Mouse (Mus musculus) embryo, embryonic 10.5 days (tissue): ENCODE data around the gene Scml4.

ENCODE experiments used
- DNase-seq: peaks from one replicate; pipeline ENCODE4 v3.0.0-alpha.2; 2015; ENCODE audit warnings: low spot score

Gene Scml4

DNA sequence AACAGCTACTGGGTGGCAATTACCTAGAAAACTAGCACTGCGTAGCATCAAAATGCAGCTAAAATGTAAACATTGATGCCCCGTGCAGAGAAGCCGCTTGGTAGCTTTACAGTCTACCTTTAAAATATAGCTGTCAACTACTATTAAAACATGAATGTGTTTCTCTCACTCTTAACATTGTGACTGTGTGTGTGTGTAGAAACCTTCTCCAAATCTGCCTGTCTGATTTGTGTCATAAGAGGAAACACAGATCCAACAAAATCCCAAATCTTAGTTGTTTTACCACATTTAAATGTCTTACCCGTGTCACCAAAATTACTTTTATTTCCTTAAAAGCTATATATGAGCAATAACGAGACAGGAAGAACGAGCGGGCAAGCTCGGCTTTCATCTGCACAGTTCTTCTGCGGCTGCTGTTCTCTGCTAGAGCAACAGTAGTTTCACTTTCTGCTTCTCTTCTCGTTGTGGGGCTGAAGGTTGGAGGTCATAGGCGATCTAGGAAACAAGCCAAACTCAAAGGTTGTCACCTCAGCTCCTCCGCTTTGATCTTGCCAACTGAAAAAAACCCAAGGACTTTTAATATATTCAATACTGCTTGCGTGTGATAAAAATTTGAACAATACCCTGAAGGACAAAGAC, 2.1 kb downstream of the Scml4 start:
- no peak for DNase-seq

DNA sequence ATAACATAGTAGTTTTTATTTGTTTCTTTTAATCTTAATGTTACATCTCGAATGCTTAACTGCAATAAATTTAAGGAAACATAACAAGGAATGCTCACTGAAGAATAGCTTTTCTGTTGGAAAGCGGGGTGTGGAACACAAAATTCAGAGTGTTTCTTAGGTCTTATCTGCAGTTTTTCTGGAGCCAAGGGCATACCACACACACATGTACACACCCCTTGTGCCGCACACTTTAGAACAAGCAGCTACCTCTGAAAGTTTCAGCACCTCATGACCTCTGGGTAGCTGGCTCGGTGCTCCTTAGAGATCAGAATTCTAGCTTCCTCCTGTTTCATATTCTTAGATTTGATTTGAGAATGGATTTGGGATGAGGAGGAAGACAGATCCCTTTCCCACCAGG, 2.6 kb downstream of the Scml4 start:
- DNase-seq = no peak

DNA sequence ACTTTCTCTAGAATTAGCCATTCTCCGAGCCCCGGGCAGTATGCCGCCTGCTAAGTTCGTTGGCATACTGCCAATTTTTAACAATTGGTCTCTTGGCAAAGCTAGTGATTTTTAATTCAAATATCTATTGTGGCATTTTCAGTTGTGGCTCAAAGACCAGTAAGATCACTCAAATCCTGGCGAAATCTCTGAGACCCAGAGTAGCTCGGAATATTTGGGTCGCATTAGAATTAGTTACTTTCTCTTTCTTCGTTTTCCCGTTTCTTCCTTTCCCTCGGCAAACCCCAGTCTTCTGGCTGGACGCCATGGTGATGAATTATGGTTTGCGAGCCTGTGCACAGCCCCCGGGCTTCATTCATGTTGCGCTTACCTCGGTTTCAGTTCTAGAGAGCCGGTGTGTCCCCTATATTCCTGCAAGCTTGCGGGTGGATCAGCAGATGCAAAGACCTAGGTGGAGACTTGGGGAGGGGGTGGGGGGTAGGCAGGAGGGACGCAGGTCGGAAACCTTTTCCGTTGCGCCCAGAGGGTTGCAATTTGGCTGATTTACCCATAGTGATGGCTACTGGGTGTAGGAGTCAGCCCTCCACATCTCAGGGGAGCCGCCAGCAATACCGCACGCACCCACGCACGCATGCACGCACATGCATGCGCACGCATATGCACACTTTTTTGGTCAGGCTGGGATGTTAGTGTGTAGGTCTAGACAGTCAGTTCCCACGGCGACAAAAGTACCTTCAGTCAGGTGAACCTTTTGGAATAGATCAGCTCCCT, 3.6 kb downstream of the Scml4 start:
- DNase-seq = no peak

DNA sequence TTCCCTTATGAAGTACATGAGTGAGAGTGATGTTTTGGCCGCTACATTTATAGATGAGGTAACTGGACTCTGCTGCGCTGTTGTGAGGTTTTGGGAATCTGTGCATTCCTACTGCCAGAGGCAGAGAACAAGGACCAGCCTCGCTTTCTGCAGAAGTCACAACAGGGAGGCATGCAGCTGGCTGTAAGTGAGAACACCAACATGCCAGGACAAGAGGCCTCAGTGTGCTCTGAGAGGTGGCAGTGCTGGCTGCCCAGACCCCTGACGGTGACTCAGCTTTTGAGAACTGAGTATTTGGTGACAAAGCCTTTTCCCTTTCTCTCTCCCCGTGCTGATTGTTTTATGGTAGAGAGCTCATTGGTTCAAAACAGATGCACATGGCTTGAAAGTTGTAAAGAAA, 4.5 kb downstream of the Scml4 start:
- DNase-seq = peak; percentile 36

DNA sequence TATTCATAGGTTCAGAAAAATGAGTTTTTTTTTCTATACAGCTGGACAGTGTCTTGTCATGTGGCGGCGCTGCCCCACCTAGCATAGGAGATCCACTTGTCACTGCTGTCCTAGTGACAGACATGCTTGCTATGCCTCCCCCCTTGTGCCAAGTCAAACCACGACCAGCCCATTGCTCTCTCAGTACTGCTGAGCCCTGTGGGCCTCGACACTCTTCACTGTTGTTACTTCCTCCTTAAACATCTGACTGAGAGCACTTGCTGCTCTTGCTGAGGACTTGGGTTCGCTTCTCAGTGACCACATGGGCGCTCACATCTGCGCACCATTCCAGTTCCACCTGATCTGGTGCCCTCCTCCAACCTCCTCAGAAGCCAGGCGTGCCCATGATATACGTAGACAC, 8.2 kb downstream of the Scml4 start:
- no peak for DNase-seq

DNA sequence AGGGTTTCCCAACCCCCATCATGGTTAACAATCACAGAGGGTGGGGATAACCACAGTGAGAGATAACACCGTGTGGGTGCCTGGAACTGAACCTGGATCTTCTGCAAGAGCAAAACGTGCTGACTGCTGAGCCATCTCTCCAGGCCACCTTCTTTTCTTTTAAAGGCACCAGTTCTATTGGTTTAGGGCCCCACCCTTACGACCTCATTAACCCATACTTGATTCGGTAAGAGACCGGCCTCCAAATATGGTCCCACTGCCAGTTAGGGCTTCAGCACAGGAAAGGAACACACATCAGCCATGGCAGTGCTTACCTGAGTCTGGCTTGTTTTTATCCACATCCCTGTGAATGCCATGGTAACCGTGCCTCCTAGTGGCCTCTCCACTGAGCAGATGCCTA, 9.3 kb downstream of the Scml4 start:
- no peak for DNase-seq

DNA sequence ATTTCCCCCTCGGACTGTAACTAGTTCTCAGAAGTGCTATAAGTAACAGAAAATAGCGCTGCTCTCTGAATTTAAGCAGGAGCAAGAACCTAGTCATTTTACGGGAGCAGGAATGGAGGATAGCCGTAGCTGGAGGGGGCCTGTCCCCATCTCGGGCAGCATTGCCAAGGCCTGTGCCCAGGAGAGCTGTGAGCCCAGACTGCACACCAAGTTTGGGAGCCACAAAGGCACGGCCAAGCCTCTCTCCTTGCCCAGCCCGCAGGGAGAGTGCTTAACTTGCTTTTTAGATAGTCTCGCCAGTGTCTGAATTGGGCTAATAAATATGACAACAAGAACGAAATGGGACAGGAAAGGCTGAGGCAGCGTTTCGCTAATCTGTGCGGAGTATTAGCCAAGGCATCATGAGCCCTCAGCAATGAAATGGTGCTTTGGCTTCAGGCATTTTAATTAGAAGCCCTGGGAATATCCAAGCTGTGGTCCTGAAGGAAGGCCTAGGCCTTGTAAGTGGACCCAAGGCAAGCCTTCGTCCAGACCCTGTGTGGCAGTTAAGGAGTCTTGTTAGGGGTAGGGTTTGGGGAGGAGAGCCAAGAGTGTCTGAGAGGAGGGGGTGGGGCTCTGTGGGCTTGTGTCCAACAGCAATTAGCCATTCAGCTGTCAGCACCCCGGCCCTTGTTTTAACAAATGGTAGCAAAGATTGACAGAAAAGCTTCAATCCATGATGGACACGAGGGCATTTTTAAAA, 12.3 kb downstream of the Scml4 start:
- DNase-seq = no peak

DNA sequence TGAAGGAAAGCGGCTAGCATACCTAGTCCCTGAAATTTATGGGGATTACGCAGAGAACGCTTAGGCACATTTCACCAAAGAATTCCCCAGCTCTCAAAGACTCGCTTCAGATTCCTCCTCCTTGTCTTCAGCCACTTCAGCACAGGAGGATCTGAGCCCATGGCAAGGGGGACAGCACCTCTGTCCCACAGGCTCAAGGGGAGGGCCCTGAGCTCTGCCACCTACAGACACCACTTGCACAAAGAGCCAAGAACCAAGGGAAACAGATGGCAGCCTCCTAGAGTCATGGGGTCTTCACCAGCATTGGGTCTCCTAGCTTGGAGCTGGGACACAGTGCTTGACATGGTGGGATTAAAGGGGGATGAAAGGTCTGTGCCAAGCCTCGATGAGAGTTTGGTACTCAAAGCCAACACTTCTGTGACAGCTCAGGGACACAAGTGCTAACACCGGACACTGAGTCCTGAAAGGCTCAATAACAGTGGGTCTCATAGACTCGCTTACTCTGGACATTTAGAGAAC, 13.0 kb downstream of the Scml4 start:
- no peak for DNase-seq

DNA sequence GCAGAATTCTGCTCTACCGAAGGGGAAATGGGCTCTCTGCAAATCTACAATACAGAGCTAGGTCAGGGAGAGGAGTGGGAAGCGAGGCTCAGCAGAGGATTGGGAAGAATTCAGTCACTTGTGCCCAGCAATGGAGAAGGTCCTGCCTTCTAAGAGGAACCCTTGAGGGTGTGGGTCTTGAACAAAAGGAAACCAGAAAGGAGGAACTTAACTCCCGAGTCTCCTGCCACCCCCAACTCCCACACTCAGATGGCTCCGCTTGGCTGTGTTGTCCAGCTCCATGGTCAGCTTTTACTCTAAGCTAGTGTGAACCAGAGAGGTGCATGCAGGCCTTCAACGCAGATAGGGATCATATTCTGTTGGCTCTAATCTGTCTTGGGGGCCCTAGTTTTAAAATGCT, 16.0 kb downstream of the Scml4 start:
- DNase-seq = no peak

- no peak for DNase-seq
Measured at GRCm38 (mm10) chr10:42879269-42879681, 19.1 kb downstream of the Scml4 start.

DNA sequence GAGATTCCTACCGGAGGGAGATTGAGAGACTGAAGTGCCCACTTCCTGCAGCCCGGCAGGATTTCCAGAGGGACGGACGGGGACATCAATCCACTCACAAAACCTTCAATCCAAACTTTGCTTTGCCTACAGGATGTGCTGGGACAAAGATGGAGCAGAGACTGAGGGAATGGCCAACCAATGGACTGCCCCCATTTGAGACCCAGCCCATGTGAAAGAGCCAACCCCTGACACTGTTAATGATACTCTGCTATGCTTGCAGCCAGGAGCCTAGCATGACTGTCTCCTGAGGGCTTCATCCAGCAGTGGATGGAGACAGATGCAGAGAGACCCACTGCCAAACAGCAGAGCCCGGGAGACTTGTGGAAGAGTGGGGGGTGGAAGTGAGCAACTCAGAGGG, 19.5 kb downstream of the Scml4 start:
- no peak for DNase-seq

- no peak for DNase-seq
Measured at GRCm38 (mm10) chr10:42887040-42887439, 26.9 kb downstream of the Scml4 start.

GRCm38 (mm10) chr10:42888241-42888640, 28.1 kb downstream of the Scml4 start:
- DNase-seq = no peak

DNA sequence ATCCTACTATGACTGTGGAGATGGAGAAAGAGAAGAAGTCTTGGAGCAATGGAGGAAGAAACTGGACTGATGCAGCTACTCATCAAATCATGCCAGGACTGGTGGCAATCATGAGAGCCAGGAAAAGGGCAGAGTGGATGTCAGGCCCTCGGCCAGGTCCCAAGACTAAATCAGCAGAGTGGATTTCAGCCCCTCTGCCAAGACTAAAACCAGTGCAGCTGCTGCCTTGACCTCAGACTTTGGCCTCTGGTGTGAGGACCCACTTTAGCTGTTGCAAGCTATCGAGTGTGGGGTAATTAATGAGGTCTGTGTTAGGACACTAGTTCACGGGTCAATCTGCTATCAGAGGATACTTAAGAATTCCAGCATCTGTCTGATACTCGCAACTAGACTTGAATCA, 30.2 kb downstream of the Scml4 start:
- DNase-seq = peak; percentile 29

GRCm38 (mm10) chr10:42892250-42892649, 32.1 kb downstream of the Scml4 start:
- DNase-seq = peak; percentile 24

DNA sequence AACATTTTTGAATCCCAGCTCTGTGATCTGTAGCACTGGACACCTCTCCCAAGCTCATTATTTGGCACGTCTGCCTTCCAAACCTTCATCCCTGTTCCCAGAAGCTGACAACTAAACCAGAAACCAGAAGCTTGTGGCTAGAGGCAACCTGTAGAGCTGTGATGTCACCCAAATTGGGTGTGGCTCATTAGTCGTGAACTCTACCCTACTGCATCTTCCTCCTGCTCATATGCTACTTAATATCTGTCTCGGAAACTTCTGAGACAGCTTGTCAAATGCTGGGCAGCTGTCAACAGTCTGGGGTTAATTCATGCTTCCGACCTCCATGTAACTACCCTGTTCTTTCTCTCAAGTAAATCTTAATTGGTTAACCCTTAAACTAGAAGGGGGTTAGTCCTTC, 32.8 kb downstream of the Scml4 start:
- no peak for DNase-seq

- no peak for DNase-seq
Measured at GRCm38 (mm10) chr10:42893857-42894256, 33.7 kb downstream of the Scml4 start.

DNA sequence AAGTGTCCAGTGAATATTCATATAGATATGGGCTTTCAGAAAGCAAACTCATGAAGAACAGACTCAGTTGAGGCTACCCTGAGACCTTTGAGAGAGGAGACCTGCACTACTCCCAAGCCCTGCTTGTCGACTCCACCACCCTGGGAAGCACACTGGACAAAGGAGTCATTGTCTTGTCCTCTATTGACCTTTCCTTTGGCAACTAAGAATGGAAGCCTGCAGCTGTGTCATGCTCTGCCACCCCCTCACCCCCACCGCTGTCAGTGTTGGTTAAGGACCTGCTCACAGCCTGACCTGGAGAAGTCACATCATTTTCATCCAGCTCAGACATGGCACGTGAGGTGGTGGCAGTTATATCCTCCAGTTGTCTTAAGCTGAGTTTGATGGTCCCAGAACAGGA, 34.1 kb downstream of the Scml4 start:
- peak; percentile 23 for DNase-seq

DNA sequence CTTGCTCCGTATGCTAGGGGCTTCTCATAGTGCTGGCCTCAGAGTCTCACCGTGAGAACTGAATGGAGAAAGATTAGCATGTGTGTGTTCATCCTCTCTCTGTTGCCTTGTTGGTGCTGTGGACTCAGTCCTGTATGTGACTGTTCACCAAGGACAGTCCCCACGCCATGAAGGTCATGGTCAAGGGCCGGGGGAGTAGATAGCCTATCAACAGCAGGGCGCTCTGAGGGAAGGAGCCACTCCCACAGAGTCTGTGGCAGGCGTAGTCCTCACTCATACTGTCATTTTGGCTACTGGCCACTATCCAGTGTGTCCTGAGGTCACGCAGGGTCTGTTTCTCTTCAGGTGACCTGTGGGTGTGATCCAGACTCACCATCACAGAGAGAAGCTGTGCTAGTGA, 34.5 kb downstream of the Scml4 start:
- DNase-seq = no peak

GRCm38 (mm10) chr10:42896621-42897020, 36.5 kb downstream of the Scml4 start:
- no peak for DNase-seq

DNA sequence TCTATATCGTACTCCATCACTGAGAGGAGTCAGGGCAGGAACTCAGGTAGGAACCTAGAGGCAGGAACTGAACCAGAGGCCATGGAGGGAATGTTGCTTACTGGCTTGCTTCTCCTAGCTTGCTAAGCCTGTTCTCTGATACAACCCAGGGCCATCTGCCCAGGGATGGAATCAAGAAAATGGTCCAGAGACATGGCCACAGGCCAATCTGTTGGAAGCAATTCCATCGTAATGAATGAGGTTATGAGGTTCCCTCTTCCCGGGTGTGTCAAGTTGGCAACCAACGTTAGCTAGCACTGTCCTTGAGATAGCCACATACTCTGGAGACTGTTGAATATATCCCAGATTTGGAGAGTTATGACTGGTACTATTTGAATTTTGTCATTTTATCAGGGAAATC, 37.0 kb downstream of the Scml4 start:
- DNase-seq = no peak

- DNase-seq = no peak
Measured at GRCm38 (mm10) chr10:42897632-42898031, 37.5 kb downstream of the Scml4 start.

- no peak for DNase-seq
Measured at GRCm38 (mm10) chr10:42901361-42901760, 41.2 kb downstream of the Scml4 start.
